Mouse (Mus musculus): ENCODE measurements around the gene Fam227a. TPM values are rescaled to one million over a fixed set of nuclear protein-coding genes. Genes with fewer than 3 reads are reported as not detected.

The Fam227a gene
- total and polyA plus RNA-seq, 3 experiments: 0.35 to 0.60 TPM; not detected in 1

DNA sequence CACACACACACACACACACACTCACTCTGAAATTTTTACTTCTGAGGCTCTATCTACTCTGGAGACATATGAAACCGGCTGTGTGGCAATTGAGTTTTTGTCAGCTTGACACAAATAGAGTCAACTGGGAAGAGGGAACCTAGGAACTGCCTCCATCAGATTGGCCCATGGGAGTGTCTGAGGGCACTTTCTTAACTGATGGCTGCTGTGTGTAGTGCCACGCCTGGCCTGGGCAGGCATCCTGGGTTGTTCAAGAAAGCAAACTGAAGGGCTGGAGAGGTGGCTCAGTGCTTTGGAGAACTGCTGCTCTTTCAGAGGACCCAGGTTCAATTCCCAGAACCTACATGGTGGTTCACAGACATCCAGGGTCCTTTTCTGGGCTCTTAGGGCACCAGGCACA is 13.3 kb downstream of the Fam227a start:
- TF ChIP-seq GATA1 (IDR thresholded peaks at IDR 0.05; ENCODE audit: low read depth, low read length) (peak; percentile 57), USF2 (IDR thresholded peaks at IDR 0.05; ENCODE audit: borderline replicate concordance in 1 of 2, insufficient read depth in 1 of 2, low read depth in 1 of 2, low read length in 2 of 2) (no peak), TBP (IDR thresholded peaks at IDR 0.05; ENCODE audit: low read depth, low read length) (0 out of 2 replicates have a peak, but pooled peaks have one; percentile 12)
- no peak overlapping the region for H3K9ac ChIP-seq (ENCODE audit: control insufficient read depth, low read depth, low read length, poor library complexity, severe bottlenecking)
- H3K27me3 ChIP-seq (ENCODE audit: control insufficient read depth in 1 of 2, insufficient read depth in 2 of 2, low read length in 2 of 2): no peaks in the 10 kb centered on the region
- no peak overlapping the region for H3K4me3 ChIP-seq (ENCODE audit: control insufficient read depth in 1 of 2, insufficient read depth in 1 of 2, low read depth in 2 of 2, low read length in 2 of 2)
- no peaks in the 10 kb centered on the region for H3K79me2 ChIP-seq (ENCODE audit: control insufficient read depth, insufficient read depth, low read length, poor library complexity)
- peak; percentile 58 for DNase-seq (ENCODE audit: low read depth, low spot score)
- peaks cover 0 to 2% of the 10 kb centered on the region in 2 experiments; a peak in 1 of 4 replicates for H3K4me1 ChIP-seq (ENCODE audit: control insufficient read depth in 1 of 2, insufficient read depth in 2 of 2, low read length in 2 of 2)
- H3K27ac ChIP-seq (ENCODE audit: control insufficient read depth, low read depth, low read length): no peak overlapping the region
- no peaks in the 10 kb centered on the region for H3K36me3 ChIP-seq (ENCODE audit: control insufficient read depth in 1 of 2, insufficient read depth in 2 of 2, low read length in 2 of 2)
- no peaks in the 10 kb centered on the region for H3K9me3 ChIP-seq (replicated peaks; ENCODE audit: insufficient read depth, low read length)

DNA sequence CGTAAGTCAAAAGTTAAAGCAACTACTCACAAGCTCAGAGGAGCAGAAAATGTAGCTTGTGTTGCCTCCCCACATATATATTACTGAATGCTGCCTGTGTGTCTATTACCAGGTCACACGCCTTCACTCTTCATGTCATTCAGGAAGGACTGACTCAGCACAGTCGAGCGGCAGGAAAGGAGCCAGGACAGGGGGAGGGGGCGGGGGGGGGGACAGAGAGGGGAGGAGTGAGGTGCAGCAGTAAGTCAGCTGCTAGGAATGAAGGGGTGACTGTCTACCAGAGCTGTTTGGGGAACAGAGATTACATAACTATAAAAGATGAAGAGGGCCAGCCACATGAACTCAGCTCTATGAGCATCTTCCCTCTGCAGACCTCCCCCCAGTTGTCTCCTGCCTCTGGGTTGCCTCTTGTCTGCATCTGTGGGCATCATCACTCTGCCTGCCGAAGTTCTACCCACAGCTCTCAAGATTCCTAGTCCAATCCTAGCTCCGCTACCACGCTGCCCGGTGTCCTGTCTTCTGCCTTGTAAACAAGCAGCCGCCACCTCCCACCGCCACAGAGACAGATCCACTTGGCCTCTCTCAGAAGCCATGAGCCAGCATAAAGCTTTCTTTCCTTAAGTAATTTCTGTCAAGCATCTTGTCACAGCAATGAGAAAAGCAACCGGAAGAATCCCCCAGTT is 17.5 kb downstream of the Fam227a start:
- no peak for DNase-seq (ENCODE audit: low read depth, low spot score)
- H3K4me3 ChIP-seq (ENCODE audit: control insufficient read depth in 1 of 2, insufficient read depth in 1 of 2, low read depth in 2 of 2, low read length in 2 of 2): no peak overlapping the region
- no peaks in the 10 kb centered on the region for H3K9me3 ChIP-seq (replicated peaks; ENCODE audit: insufficient read depth, low read length)
- H3K27ac ChIP-seq (ENCODE audit: control insufficient read depth, low read depth, low read length): no peak overlapping the region
- H3K9ac ChIP-seq (ENCODE audit: control insufficient read depth, low read depth, low read length, poor library complexity, severe bottlenecking): no peak overlapping the region
- no peaks in the 10 kb centered on the region for H3K79me2 ChIP-seq (ENCODE audit: control insufficient read depth, insufficient read depth, low read length, poor library complexity)
- H3K4me1 ChIP-seq (ENCODE audit: control insufficient read depth in 1 of 2, insufficient read depth in 2 of 2, low read length in 2 of 2): peaks cover 0 to 2% of the 10 kb centered on the region in 2 experiments; a peak in 1 of 4 replicates
- H3K36me3 ChIP-seq (ENCODE audit: control insufficient read depth in 1 of 2, insufficient read depth in 2 of 2, low read length in 2 of 2): no peaks in the 10 kb centered on the region
- TF ChIP-seq TAL1 (IDR thresholded peaks at IDR 0.05; ENCODE audit: low read length): no peak
- TF ChIP-seq TCF12 (IDR thresholded peaks at IDR 0.05; ENCODE audit: low read depth, low read length): no peak
- TF ChIP-seq KAT2A (conservative IDR thresholded peaks at IDR 0.05; ENCODE audit: low read depth, low read length): no peak
- TF ChIP-seq CTCF (IDR thresholded peaks at IDR 0.05 in 2 of 3, conservative IDR thresholded peaks at IDR 0.05 in 1 of 3; ENCODE audit: control insufficient read depth in 1 of 3, insufficient read depth in 1 of 3, low read depth in 2 of 3, low read length in 3 of 3, poor library complexity in 1 of 3, severe bottlenecking in 1 of 3): no peak
- TF ChIP-seq POLR2AphosphoS5 (IDR thresholded peaks at IDR 0.05; ENCODE audit: borderline replicate concordance, low read depth, low read length): no peak
- no peak for TF ChIP-seq GATA1 (IDR thresholded peaks at IDR 0.05; ENCODE audit: low read depth, low read length)
- no peak for TF ChIP-seq BHLHE40 (IDR thresholded peaks at IDR 0.05; ENCODE audit: borderline replicate concordance, low read depth, low read length)
- TF ChIP-seq NRF1 (IDR thresholded peaks at IDR 0.05; ENCODE audit: insufficient read depth, low read depth, low read length, poor library complexity, severe bottlenecking): no peak
- no peak for TF ChIP-seq GABPA (IDR thresholded peaks at IDR 0.05; ENCODE audit: low read depth, low read length)
- TF ChIP-seq USF1 (IDR thresholded peaks at IDR 0.05; ENCODE audit: low read depth, low read length): no peak
- TF ChIP-seq RCOR1 (IDR thresholded peaks at IDR 0.05; ENCODE audit: low read depth, low read length): no peak
- TF ChIP-seq MYB (IDR thresholded peaks at IDR 0.05; ENCODE audit: low read depth, low read length): no peak
- H3K27me3 ChIP-seq (ENCODE audit: control insufficient read depth in 1 of 2, insufficient read depth in 2 of 2, low read length in 2 of 2): no peaks in the 10 kb centered on the region; a peak in 1 of 4 replicates

Measured in MEL (cell line).